Mouse (Mus musculus) left cerebral cortex, postnatal 36 days (tissue): ENCODE results near the gene Anxa6. TPM values are rescaled to one million over a fixed set of nuclear protein-coding genes. Genes with fewer than 3 reads are reported as not detected.

ENCODE experiments used
- DNase-seq, 2 experiments: peaks; one replicate each; pipeline ENCODE4 v3.0.0; 2021 to 2022; ENCODE audit warnings: low spot score in 2 of 2, mixed read lengths in 1 of 2
- intact Hi-C: fragments of 180-260 bp; cut with DNase I; formaldehyde crosslinking; loops from one replicate; pipeline ENCODE4 v1.15.1; 2025
- total RNA-seq, 2 experiments: library from RNA; stranded (reverse); gene quantifications; 2 replicates each; pipeline ENCODE4 v1.2.3; 2021

Anxa6 gene
- total RNA-seq, 2 experiments from 2014 or later: 87.1 to 88.9 TPM

DNA sequence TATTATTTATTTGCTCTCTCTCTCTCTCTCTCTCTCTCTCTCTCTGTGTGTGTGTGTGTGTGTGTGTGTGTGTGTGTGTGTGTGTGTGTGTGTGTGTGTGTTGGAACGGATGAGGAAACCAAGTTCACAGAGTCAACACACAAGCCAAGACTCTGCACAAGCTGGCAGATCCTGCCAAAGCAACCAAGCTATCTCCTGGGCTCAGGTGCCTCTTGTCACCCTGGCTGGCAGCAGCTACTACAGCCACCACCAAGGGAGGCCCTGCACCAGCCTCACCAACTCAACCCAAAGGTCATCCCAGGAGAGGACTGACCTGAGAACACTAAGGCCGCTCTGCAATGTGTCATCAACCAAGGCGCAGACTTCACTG is 96.5 kb downstream of the Anxa6 start:
- intact Hi-C loops: no loop called here
- DNase-seq: no peak

GRCm38 (mm10) chr11:54936035-54936770 is 97.0 kb downstream of the Anxa6 start:
- intact Hi-C loops: no loop called here

DNA sequence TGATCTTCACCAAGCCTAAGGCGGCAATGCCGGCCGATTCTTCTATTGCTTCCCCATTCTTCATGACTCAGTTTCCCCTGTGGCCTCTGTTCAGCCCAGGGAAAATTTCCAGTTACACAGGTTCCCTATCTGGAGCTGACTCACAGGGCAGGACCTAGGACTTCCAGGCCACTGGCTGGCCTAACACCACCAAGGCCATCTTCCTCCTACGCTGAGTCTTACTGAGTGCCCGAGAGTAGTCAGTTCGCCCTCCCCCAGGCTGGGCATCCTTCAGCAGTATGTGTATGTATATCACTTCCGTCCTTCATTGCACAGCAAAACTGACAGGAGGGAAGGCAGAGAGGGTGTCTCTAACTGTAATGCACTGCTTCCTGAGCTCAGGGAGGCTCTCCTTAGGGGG is 99.0 kb downstream of the Anxa6 start:
- intact Hi-C loops: no loop called here

More at GRCm38 (mm10) chr11:54936035-54936770, 97.0 kb downstream of the Anxa6 start:
- no peak for DNase-seq

GRCm38 (mm10) chr11:54932540-54932939 is 100.7 kb downstream of the Anxa6 start:
- intact Hi-C loops: no loop called here
- DNase-seq: no peak

More for the DNA sequence above, 99.0 kb downstream of the Anxa6 start:
- no peak for DNase-seq

DNA sequence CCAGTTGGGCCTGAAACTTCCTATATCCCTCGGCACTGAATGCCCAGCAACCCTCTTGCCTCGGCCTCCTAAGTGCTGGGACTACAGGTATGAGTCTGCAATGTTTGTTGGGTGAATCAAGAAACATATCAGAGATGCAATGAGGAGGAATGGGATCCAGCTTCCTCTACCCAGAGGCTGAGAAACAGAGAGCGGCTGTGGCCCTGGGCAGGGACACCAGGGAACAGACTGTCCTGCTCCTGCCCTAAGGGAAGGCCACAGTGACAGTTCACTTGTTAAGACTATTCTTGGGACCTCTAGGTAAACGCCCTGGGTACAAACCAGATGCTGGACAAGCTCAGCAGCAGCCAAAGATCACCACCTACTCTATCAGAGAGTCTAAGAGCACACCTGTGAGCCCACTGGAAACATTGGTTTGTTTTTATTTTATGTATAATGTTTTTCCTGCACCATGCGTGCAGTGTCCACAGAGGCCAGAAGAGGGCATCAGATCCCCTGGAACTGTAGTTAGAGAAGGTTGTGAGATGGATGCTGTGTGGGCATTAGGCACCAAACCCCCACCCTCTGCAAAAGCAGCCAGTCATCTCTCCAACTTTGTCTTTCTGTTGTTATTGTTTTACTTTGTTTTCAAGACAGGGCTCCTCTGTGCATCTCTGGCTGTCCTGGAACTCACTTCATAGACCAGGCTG is 101.7 kb downstream of the Anxa6 start:
- intact Hi-C loops: loop anchor here (2.0 kb wide), 1 partner anchor 53 kb away; no protein-coding TSS in a partner anchor
- DNase-seq: peak in 1 of 2 experiments; percentile 30

DNA sequence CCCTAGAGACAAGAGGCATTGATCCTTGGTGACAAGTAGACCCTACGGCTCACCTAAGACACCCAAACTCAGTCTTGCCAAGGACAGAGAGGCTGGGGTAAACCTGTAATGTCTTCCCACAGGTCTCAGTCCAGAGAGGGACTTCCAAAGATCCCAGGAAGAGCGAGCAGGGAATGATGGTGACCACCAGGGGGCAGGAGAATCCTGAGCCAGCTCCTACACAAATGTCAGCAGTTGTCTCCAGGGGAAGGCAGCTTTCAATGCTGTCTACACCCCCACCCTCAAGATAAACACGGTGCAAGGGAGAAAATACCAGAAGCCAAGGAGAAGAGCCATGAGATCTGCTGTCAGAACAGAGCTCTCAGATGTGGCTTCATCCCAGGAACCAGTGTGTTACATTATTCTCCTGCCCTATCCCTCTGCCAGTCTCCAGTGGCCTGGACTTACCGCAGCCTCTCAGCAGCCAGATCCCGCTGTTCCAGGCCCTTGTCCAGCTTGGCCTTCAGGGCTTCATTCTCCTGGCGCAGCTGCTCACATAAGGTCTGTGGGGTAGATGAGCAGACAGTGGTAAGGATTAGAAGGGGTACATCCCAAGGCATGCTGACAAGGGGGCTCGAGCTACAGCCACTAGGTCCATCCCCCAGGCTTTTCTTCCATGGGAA is 102.8 kb downstream of the Anxa6 start:
- intact Hi-C loops: loop anchor here (2.0 kb wide), 1 partner anchor 54 kb away; no protein-coding TSS in a partner anchor
- peak; percentile 27 to 43 for DNase-seq

GRCm38 (mm10) chr11:54929744-54930143 is 103.5 kb downstream of the Anxa6 start:
- intact Hi-C loops: loop anchor here (2.0 to 5.0 kb wide), 2 partner anchors 55 to 227 kb away; no protein-coding TSS in a partner anchor
- DNase-seq: no peak

GRCm38 (mm10) chr11:54929290-54929689 is 104.0 kb downstream of the Anxa6 start:
- intact Hi-C loops: loop anchor here (5.0 kb wide), 1 partner anchor 227 kb away; no protein-coding TSS in a partner anchor
- no peak for DNase-seq

Other genes with a start within 250 kb of the Anxa6 start
- gene Cdc42se2, start 245.8 kb downstream of the Anxa6 start, total RNA-seq: 100 to 1,000 TPM; 130 to 148 TPM
- 10 to 100 TPM; 29.0 to 32.0 TPM for gene Lyrm7, start 172.5 kb downstream of the Anxa6 start, total RNA-seq
- 100 to 1,000 TPM; 231 to 246 TPM for gene Hint1, start 167.1 kb downstream of the Anxa6 start, total RNA-seq
- gene Gpx3, start 131.0 kb downstream of the Anxa6 start, total RNA-seq: 1 to 10 TPM; 7.9 to 8.9 TPM
- gene Tnip1, start 70.5 kb downstream of the Anxa6 start, total RNA-seq: 10 to 100 TPM; 37.5 to 42.0 TPM
- gene Ccdc69, start 44.7 kb upstream of the Anxa6 start, total RNA-seq: under 1 TPM in 1 of 2 experiments, not detected in 1; 0.25 TPM
- gene Gm2a, start 64.7 kb upstream of the Anxa6 start, total RNA-seq: 10 to 100 TPM; 34.3 to 41.6 TPM
- gene Slc36a3, start 118.3 kb upstream of the Anxa6 start, total RNA-seq: not detected
- under 1 TPM; 0.20 to 0.32 TPM for gene Slc36a2, start 151.6 kb upstream of the Anxa6 start, total RNA-seq
- gene Slc36a1, start 170.9 kb upstream of the Anxa6 start, total RNA-seq: 10 to 100 TPM; 75.4 to 76.4 TPM